Mouse (Mus musculus) kidney, adult 2 months (tissue): ENCODE data around the gene 0610010F05Rik.

Experiments used
- CTCF ChIP-seq: fragments of 200-500 bp; conservative IDR thresholded peaks from 2 replicates; pipeline ENCODE4 v1.5.1; 2011; ENCODE audit warnings: low read depth, mild to moderate bottlenecking, control low read depth, low read length, moderate library complexity, mixed read lengths; ENCODE audit not compliant: insufficient read depth, insufficient read length
- POLR2A ChIP-seq: fragments of 200-500 bp; IDR thresholded peaks from one replicate; pipeline ENCODE4 v1.6.1; 2011; ENCODE audit warnings: low read depth, low read length, control low read depth

GRCm38 (mm10) chr11:23634573-23634972, 1.1 kb upstream of the 0610010F05Rik start:
- TF ChIP-seq POLR2A: no peak
- TF ChIP-seq CTCF: no peak
